Mouse (Mus musculus): ENCODE data around the gene Tm7sf2. TPM values are rescaled to one million over a fixed set of nuclear protein-coding genes. Genes with fewer than 3 reads are reported as not detected.

Tm7sf2 gene
- 10.6 and 16.3 TPM in 2 replicates for polyA plus RNA-seq (2012; ENCODE audit: low replicate concordance)

GRCm38 (mm10) chr19:6067724-6068415 lies at the start of gene Tm7sf2:
Gene Tm7sf2 (minus strand): TSS chr19:6068373.

GRCm38 (mm10) chr19:6105586-6105985 lies 37.4 kb upstream of the Tm7sf2 start, which contains the start of gene Naaladl1:
Gene Naaladl1 (plus strand): TSS chr19:6105782.

GRCm38 (mm10) chr19:6094119-6094518 lies 25.9 kb upstream of the Tm7sf2 start, which contains the start of gene AC131692.1:
Gene AC131692.1 (plus strand): TSS chr19:6094419.

GRCm38 (mm10) chr19:6084478-6085248 lies 16.5 kb upstream of the Tm7sf2 start, which contains the start of the genes Zfpl1 and Cdca5:
Gene Zfpl1 (minus strand): TSS chr19:6084956.
Gene Cdca5 (plus strand): TSS chr19:6084983.

GRCm38 (mm10) chr19:6082156-6082555 lies 14.0 kb upstream of the Tm7sf2 start, which contains the start of gene Gm28374:
Gene Gm28374 (minus strand): TSS chr19:6082256.

GRCm38 (mm10) chr19:6079983-6080480 lies 11.9 kb upstream of the Tm7sf2 start, which contains the start of gene Tmem262:
Gene Tmem262 (plus strand): TSS chr19:6080033.

GRCm38 (mm10) chr19:6076564-6077393 lies 8.6 kb upstream of the Tm7sf2 start, which contains the start of gene Vps51:
Gene Vps51 (minus strand): TSS chr19:6077231.

GRCm38 (mm10) chr19:6061021-6061533 lies 7.1 kb downstream of the Tm7sf2 start, which contains the start of gene Znhit2:
Gene Znhit2 (plus strand): TSS chr19:6061192.

GRCm38 (mm10) chr19:6057313-6058096 lies 10.7 kb downstream of the Tm7sf2 start, which contains the start of the genes Mrpl49 and Fau:
Gene Mrpl49 (minus strand): TSS chr19:6057785.
Gene Fau (plus strand): TSS chr19:6057844.

GRCm38 (mm10) chr19:6046294-6047153 lies 21.6 kb downstream of the Tm7sf2 start, which contains the start of gene Syvn1:
Gene Syvn1 (plus strand): TSS chr19:6046576.

GRCm38 (mm10) chr19:6015511-6016315 lies 52.5 kb downstream of the Tm7sf2 start, which contains the start of gene Capn1:
Gene Capn1 (minus strand): TSS chr19:6015897.

Other genes with a start within 250 kb of the Tm7sf2 start
- 36.0 and 56.1 TPM in 2 replicates for gene Frmd8, start 193.1 kb downstream of the Tm7sf2 start, polyA plus RNA-seq (2012; ENCODE audit: low replicate concordance)
- gene Slc25a45, start 190.6 kb downstream of the Tm7sf2 start, polyA plus RNA-seq (2012; ENCODE audit: low replicate concordance): 4.6 and 15.6 TPM in 2 replicates
- gene Tigd3, start 174.2 kb downstream of the Tm7sf2 start, polyA plus RNA-seq (2012; ENCODE audit: low replicate concordance): 0.10 and 0.71 TPM in 2 replicates
- 14.9 and 60.9 TPM in 2 replicates for gene Dpf2, start 155.4 kb downstream of the Tm7sf2 start, polyA plus RNA-seq (2012; ENCODE audit: low replicate concordance)
- 3.4 and 4.3 TPM in 2 replicates for gene Cdc42ep2, start 143.6 kb downstream of the Tm7sf2 start, polyA plus RNA-seq (2012; ENCODE audit: low replicate concordance)
- gene Pola2, start 104.2 kb downstream of the Tm7sf2 start, polyA plus RNA-seq (2012; ENCODE audit: low replicate concordance): 19.1 and 24.6 TPM in 2 replicates
- gene Slc22a20, start 82.2 kb downstream of the Tm7sf2 start, polyA plus RNA-seq (2012; ENCODE audit: low replicate concordance): not detected in 2 replicates
- gene Capn1, start 52.5 kb downstream of the Tm7sf2 start, polyA plus RNA-seq (2012; ENCODE audit: low replicate concordance): 55.8 and 154 TPM in 2 replicates
- 393 and 539 TPM in 2 replicates for gene Syvn1, start 21.8 kb downstream of the Tm7sf2 start, polyA plus RNA-seq (2012; ENCODE audit: low replicate concordance)
- 25.7 and 36.4 TPM in 2 replicates for gene Mrpl49, start 10.6 kb downstream of the Tm7sf2 start, polyA plus RNA-seq (2012; ENCODE audit: low replicate concordance)
- 4,240 and 4,981 TPM in 2 replicates for gene Fau, start 10.5 kb downstream of the Tm7sf2 start, polyA plus RNA-seq (2012; ENCODE audit: low replicate concordance)
- gene Znhit2, start 7.2 kb downstream of the Tm7sf2 start, polyA plus RNA-seq (2012; ENCODE audit: low replicate concordance): 58.8 and 66.2 TPM in 2 replicates
- gene Vps51, start 8.9 kb upstream of the Tm7sf2 start, polyA plus RNA-seq (2012; ENCODE audit: low replicate concordance): 52.2 and 188 TPM in 2 replicates
- gene Tmem262, start 11.7 kb upstream of the Tm7sf2 start, polyA plus RNA-seq (2012; ENCODE audit: low replicate concordance): not detected in 2 replicates
- gene Gm28374, start 13.9 kb upstream of the Tm7sf2 start, polyA plus RNA-seq (2012; ENCODE audit: low replicate concordance): 0.19 TPM in 1 of 2 replicates, not detected in the other
- 67.9 and 70.2 TPM in 2 replicates for gene Zfpl1, start 16.6 kb upstream of the Tm7sf2 start, polyA plus RNA-seq (2012; ENCODE audit: low replicate concordance)
- gene Cdca5, start 16.6 kb upstream of the Tm7sf2 start, polyA plus RNA-seq (2012; ENCODE audit: low replicate concordance): 1.7 and 2.3 TPM in 2 replicates
- gene AC131692.1, start 26.0 kb upstream of the Tm7sf2 start, polyA plus RNA-seq (2012; ENCODE audit: low replicate concordance): 1.7 and 2.1 TPM in 2 replicates
- gene Naaladl1, start 37.4 kb upstream of the Tm7sf2 start, polyA plus RNA-seq (2012; ENCODE audit: low replicate concordance): 0.53 TPM in 1 of 2 replicates, not detected in the other
- gene Sac3d1, start 50.3 kb upstream of the Tm7sf2 start, polyA plus RNA-seq (2012; ENCODE audit: low replicate concordance): 31.3 and 49.9 TPM in 2 replicates
- 120 and 217 TPM in 2 replicates for gene Snx15, start 59.9 kb upstream of the Tm7sf2 start, polyA plus RNA-seq (2012; ENCODE audit: low replicate concordance)
- 1.3 and 2.2 TPM in 2 replicates for gene Batf2, start 72.6 kb upstream of the Tm7sf2 start, polyA plus RNA-seq (2012; ENCODE audit: low replicate concordance)
- 32.6 and 45.2 TPM in 2 replicates for gene Arl2, start 73.2 kb upstream of the Tm7sf2 start, polyA plus RNA-seq (2012; ENCODE audit: low replicate concordance)
- gene Majin, start 116.0 kb upstream of the Tm7sf2 start, polyA plus RNA-seq (2012; ENCODE audit: low replicate concordance): not detected in 2 replicates
- 0.22 TPM in 1 of 2 replicates, not detected in the other for gene Gpha2, start 158.0 kb upstream of the Tm7sf2 start, polyA plus RNA-seq (2012; ENCODE audit: low replicate concordance)
- gene Ppp2r5b, start 167.5 kb upstream of the Tm7sf2 start, polyA plus RNA-seq (2012; ENCODE audit: low replicate concordance): 43.8 and 62.7 TPM in 2 replicates
- 75.2 and 154 TPM in 2 replicates for gene Atg2a, start 173.3 kb upstream of the Tm7sf2 start, polyA plus RNA-seq (2012; ENCODE audit: low replicate concordance)
- 252 and 427 TPM in 2 replicates for gene Ehd1, start 208.4 kb upstream of the Tm7sf2 start, polyA plus RNA-seq (2012; ENCODE audit: low replicate concordance)
- 9.6 and 17.4 TPM in 2 replicates for gene Cdc42bpg, start 238.1 kb upstream of the Tm7sf2 start, polyA plus RNA-seq (2012; ENCODE audit: low replicate concordance)

All from hematopoietic multipotent progenitor cell, adult 10-12 weeks (in vitro differentiated cells).